8 mouse cellular contexts compared by ENCODE assay signal in the genomic region with DNA sequence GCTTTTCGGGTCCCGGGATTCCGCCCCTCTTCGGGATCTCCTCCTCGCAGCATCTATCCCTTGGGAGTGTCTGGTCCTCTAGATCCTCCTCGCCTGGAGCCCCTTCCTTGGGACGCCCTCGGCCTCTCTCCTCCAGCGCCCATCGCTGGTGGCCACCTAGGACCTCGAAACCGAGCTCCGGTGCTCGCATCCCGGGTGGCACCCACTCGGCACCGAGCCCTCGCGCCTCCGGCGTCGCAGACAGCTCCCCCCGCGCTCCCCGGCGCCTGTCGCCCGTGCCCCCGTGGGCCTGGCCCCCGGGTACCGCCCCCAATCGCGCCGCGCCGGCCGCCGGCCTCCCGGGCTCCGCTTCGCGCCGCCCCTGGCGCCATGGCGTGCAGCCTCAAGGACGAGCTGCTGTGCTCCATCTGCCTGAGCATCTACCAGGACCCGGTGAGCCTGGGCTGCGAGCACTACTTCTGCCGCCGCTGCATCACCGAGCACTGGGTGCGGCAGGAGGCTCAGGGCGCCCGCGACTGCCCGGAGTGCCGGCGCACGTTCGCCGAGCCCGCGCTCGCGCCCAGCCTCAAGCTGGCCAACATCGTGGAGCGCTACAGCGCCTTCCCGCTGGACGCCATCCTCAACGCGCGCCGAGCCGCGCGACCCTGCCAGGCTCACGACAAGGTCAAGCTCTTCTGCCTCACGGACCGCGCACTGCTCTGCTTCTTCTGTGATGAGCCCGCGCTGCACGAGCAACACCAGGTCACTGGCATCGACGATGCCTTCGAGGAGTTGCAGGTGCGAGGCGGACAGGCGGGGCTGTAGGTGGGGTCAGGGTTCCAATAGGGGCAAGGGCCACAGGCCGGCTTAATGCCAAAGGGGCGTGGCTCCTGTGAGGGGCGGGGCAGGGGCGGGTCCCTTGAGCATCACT. TPM values are rescaled to one million over a fixed set of nuclear protein-coding genes. Genes with fewer than 3 reads are reported as not detected.
A peak's percentile ranks its signal among the peaks of the same experiment; 100 is the strongest.
DNase-seq lines count a peak whose midpoint lies in the region; ATAC-seq lines count a peak whose summit lies in the region.

No protein-coding gene starts in this region.

- H3K27ac ChIP-seq in forebrain, embryonic 16.5 days (ENCODE audit: low read length) = peak overlapping the region; percentile 51; the same call in 1 of the 2 replicates
- H3K27ac ChIP-seq in hindbrain, embryonic 16.5 days (ENCODE audit: low read depth, low read length) = peak overlapping the region; percentile 85
- H3K27ac ChIP-seq in limb, embryonic 13.5 days = peak overlapping the region; percentile 58
- peak overlapping the region; percentile 86 for H3K27ac ChIP-seq in midbrain, embryonic 13.5 days

- peaks cover 37% of the 10 kb centered on the region for H3K4me1 ChIP-seq in forebrain, embryonic 16.5 days (replicated peaks; ENCODE audit: control insufficient read depth, insufficient read depth, low read length)
- peaks cover 40% of the 10 kb centered on the region for H3K4me1 ChIP-seq in hindbrain, embryonic 16.5 days (ENCODE audit: control insufficient read depth, insufficient read depth, low read depth, low read length)
- peaks cover 47% of the 10 kb centered on the region for H3K4me1 ChIP-seq in limb, embryonic 13.5 days
- peaks cover 56% of the 10 kb centered on the region for H3K4me1 ChIP-seq in midbrain, embryonic 13.5 days (replicated peaks)

- peak overlapping the region; percentile 74 for H3K4me3 ChIP-seq in forebrain, embryonic 16.5 days (replicated peaks; ENCODE audit: low read length)
- peak overlapping the region; percentile 87 for H3K4me3 ChIP-seq in hindbrain, embryonic 16.5 days (ENCODE audit: low read length)
- H3K4me3 ChIP-seq in limb, embryonic 13.5 days = peak overlapping the region; percentile 84
- H3K4me3 ChIP-seq in midbrain, embryonic 13.5 days (replicated peaks) = peak overlapping the region; percentile 77

- no peaks in the 10 kb centered on the region for H3K9me3 ChIP-seq in forebrain, embryonic 16.5 days (ENCODE audit: control insufficient read depth, low read length)
- H3K9me3 ChIP-seq in hindbrain, embryonic 16.5 days (ENCODE audit: control insufficient read depth, low read length) = no peaks in the 10 kb centered on the region
- 0 out of 2 replicates have a peak, but pooled peaks cover 7% of the 10 kb centered on the region for H3K9me3 ChIP-seq in limb, embryonic 13.5 days
- no peaks in the 10 kb centered on the region for H3K9me3 ChIP-seq in midbrain, embryonic 13.5 days

- no peaks in the 10 kb centered on the region for H3K36me3 ChIP-seq in forebrain, embryonic 16.5 days (ENCODE audit: control insufficient read depth, insufficient read depth)
- H3K36me3 ChIP-seq in hindbrain, embryonic 16.5 days (ENCODE audit: control insufficient read depth, insufficient read depth, low read length) = peaks cover 3% of the 10 kb centered on the region; the same call in 1 of the 2 replicates
- H3K36me3 ChIP-seq in limb, embryonic 13.5 days = peaks cover 5% of the 10 kb centered on the region; the same call in 1 of the 2 replicates
- no peaks in the 10 kb centered on the region for H3K36me3 ChIP-seq in midbrain, embryonic 13.5 days

- H3K9ac ChIP-seq in forebrain, embryonic 16.5 days (replicated peaks; ENCODE audit: low read depth, low read length) = peak overlapping the region; percentile 77
- H3K9ac ChIP-seq in hindbrain, embryonic 16.5 days (ENCODE audit: low read depth, low read length) = peak overlapping the region; percentile 89
- H3K9ac ChIP-seq in limb, embryonic 13.5 days = peak overlapping the region; percentile 76
- peak overlapping the region; percentile 89 for H3K9ac ChIP-seq in midbrain, embryonic 13.5 days (replicated peaks)

- intact Hi-C loops in heart, postnatal 25 days (cut with DNase I) = no loop called here

- H3K4me2 ChIP-seq in forebrain, embryonic 16.5 days (ENCODE audit: low read length) = peak overlapping the region; percentile 99
- peak overlapping the region; percentile 93 for H3K4me2 ChIP-seq in hindbrain, embryonic 16.5 days (ENCODE audit: low read length)
- H3K4me2 ChIP-seq in limb, embryonic 13.5 days (replicated peaks) = peak overlapping the region; percentile 98
- peak overlapping the region; percentile 95 for H3K4me2 ChIP-seq in midbrain, embryonic 13.5 days (replicated peaks)

- WGBS in forebrain, embryonic 16.5 days = under 1% methylated on average over 94 of the region's 94 CpGs
- WGBS in hindbrain, embryonic 16.5 days = under 1% methylated on average over 87 of the region's 94 CpGs
- 1% methylated on average over 92 of the region's 94 CpGs for WGBS in limb, embryonic 13.5 days
- 1% methylated on average over 93 of the region's 94 CpGs for WGBS in midbrain, embryonic 13.5 days

- ATAC-seq in forebrain, embryonic 16.5 days = peak; percentile 66
- peak; percentile 60 for ATAC-seq in hindbrain, embryonic 16.5 days
- peak; percentile 37 for ATAC-seq in limb, embryonic 13.5 days (ENCODE audit: low FRiP score, low read depth)
- ATAC-seq in midbrain, embryonic 13.5 days = peak; percentile 68

- DNase-seq in heart, adult 18-20 months = peak; percentile 43 to 55
- DNase-seq in heart, postnatal 25 days (ENCODE audit: low spot score) = no peak
- peak; percentile 79 for DNase-seq in cerebellum, adult 11 months
- DNase-seq in spleen, postnatal 10 days (ENCODE audit: low spot score in 2 of 2) = peak; percentile 23 to 44

- peaks cover 4% of the 10 kb centered on the region; the same call in 1 of the 2 replicates for H3K27me3 ChIP-seq in forebrain, embryonic 16.5 days (replicated peaks; ENCODE audit: control insufficient read depth, insufficient read depth, low read length)
- H3K27me3 ChIP-seq in hindbrain, embryonic 16.5 days (replicated peaks; ENCODE audit: control insufficient read depth, insufficient read depth, low read length) = no peaks in the 10 kb centered on the region
- no peaks in the 10 kb centered on the region for H3K27me3 ChIP-seq in limb, embryonic 13.5 days
- peaks cover 6% of the 10 kb centered on the region; the same call in 1 of the 2 replicates for H3K27me3 ChIP-seq in midbrain, embryonic 13.5 days

RNA-seq across cellular contexts. Expression of a gene that starts 0.7 kb away (rescaled TPM):
- 1 to 10 TPM; 1.1 to 1.3 TPM for total RNA-seq in heart, adult 18-20 months (2021)
- total RNA-seq in heart, postnatal 25 days (2021) = 1 to 10 TPM; 1.2 to 1.7 TPM
- 9.3 and 10.9 TPM in 2 replicates for polyA plus RNA-seq in forebrain, embryonic 16.5 days (2015; fragmentation: Nextera tagmentation; extraction: Ambion mirVana)
- 23.8 and 25.1 TPM in 2 replicates for polyA plus RNA-seq in hindbrain, embryonic 16.5 days (2015; fragmentation: Nextera tagmentation; extraction: Ambion mirVana)
- polyA plus RNA-seq in limb, embryonic 13.5 days (2015; fragmentation: Nextera tagmentation; extraction: Ambion mirVana) = 6.7 and 7.6 TPM in 2 replicates
- 11.3 and 15.9 TPM in 2 replicates for polyA plus RNA-seq in midbrain, embryonic 13.5 days (2015; fragmentation: Nextera tagmentation; extraction: Ambion mirVana)
